Mouse (Mus musculus) midbrain, embryonic 13.5 days (tissue): ENCODE results near the gene Calr4. TPM values are rescaled to one million over a fixed set of nuclear protein-coding genes. Genes with fewer than 3 reads are reported as not detected.

Experiments used
- ATAC-seq: fragments of 200-750 bp; cut with Nextera tagmentation; 2 replicates; pipeline ENCODE4 v1.8.0; 2017; ENCODE audit warnings: mild to moderate bottlenecking, moderate TSS enrichment, moderate library complexity
- H3K27ac ChIP-seq: fragments of 300-500 bp; sonication (generic); 2 replicates; pipeline ENCODE4 v1.5.1; 2015; ENCODE audit warnings: inconsistent platforms, mild to moderate bottlenecking, moderate library complexity
- H3K27me3 ChIP-seq: fragments of 300-500 bp; sonication (generic); 2 replicates; pipeline ENCODE4 v1.6.1; 2015; ENCODE audit warnings: mild to moderate bottlenecking, inconsistent platforms
- H3K36me3 ChIP-seq: fragments of 300-500 bp; sonication (generic); 2 replicates; pipeline ENCODE4 v1.6.1; 2015; ENCODE audit warnings: mild to moderate bottlenecking, inconsistent platforms
- H3K4me1 ChIP-seq: fragments of 300-500 bp; sonication (generic); replicated peaks from 2 replicates; pipeline ENCODE4 v1.6.1; 2015; ENCODE audit warnings: inconsistent platforms
- H3K4me2 ChIP-seq: fragments of 300-500 bp; sonication (generic); replicated peaks from 2 replicates; pipeline ENCODE4 v1.6.1; 2015; ENCODE audit warnings: moderate library complexity, mild to moderate bottlenecking, inconsistent platforms
- H3K4me3 ChIP-seq: fragments of 300-500 bp; sonication (generic); replicated peaks from 2 replicates; pipeline ENCODE4 v1.5.1; 2015; ENCODE audit warnings: mild to moderate bottlenecking, inconsistent platforms
- H3K9ac ChIP-seq: fragments of 300-500 bp; sonication (generic); replicated peaks from 2 replicates; pipeline ENCODE4 v1.6.1; 2015; ENCODE audit warnings: mild to moderate bottlenecking, inconsistent platforms
- H3K9me3 ChIP-seq: fragments of 300-500 bp; sonication (generic); 2 replicates; pipeline ENCODE4 v1.6.1; 2016; ENCODE audit warnings: mild to moderate bottlenecking, inconsistent platforms
- WGBS: fragments of 180-500 bp; shearing (Covaris S2); methylation state at CpG from one replicate; pipeline ENCODE4 v1.1.7; 2015; 5-methylcytosine and 5-hydroxymethylcytosine counted together
- polyA plus RNA-seq: library from polyadenylated mRNA; unstranded; fragments of >200 nt; fragmentation: Nextera tagmentation; extraction: Ambion mirVana; gene quantifications from 2 replicates; pipeline ENCODE4 v1.2.1, GENCODE M21; 2015

Gene Calr4
- polyA plus RNA-seq, 1 experiment from 2014 or later, result 0.69 TPM

DNA sequence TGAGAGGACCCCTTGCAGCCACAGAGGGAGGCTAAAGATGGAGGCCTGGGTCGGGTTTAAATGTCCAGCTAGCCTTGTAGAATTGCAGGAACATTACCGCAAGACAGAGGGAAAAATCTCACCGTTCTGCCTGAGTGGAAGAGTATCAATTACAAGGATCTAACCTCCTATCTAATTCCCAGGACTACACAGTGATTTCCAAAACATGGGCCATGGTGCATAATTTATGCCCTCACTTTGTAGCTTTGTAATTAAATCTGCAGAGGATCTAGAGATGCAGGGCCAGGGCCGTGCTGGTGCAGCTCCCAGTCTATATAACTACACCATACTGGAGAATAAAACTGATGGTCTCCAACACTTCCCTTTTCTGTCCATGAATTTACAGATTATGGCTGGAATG, 23.4 kb upstream of the Calr4 start:
- H3K4me1 ChIP-seq, result no peaks in the 10 kb centered on the region
- no peaks in the 10 kb centered on the region for H3K9me3 ChIP-seq
- H3K27me3 ChIP-seq, result no peaks in the 10 kb centered on the region
- ATAC-seq, result no peak
- H3K4me2 ChIP-seq, result no peak overlapping the region
- no peak overlapping the region for H3K27ac ChIP-seq
- H3K4me3 ChIP-seq, result no peak overlapping the region
- no peak overlapping the region for H3K9ac ChIP-seq
- H3K36me3 ChIP-seq, result no peaks in the 10 kb centered on the region
- WGBS, result 64% methylated on average over 4 of the region's 4 CpGs

DNA sequence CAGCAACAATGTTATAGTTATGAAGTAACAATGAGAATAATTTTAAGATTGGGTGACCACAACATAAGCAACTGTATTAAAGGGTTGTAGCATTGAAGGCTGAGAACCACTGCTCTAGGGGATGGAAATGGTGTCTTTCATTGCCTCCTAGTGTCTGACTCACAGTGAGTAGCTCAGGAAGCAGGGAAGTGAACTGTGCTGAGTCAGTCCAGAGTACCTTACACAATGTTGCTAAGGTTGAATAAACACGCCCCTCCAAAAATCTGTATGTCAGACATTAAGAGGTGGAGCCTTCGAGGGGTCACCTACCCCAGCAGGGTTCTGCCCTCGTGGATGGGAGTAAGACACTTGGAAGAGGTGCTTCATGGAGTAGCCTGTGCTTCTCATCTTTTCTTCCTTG, 20.3 kb upstream of the Calr4 start:
- no peak overlapping the region for H3K27ac ChIP-seq
- H3K9ac ChIP-seq, result no peak overlapping the region
- 77% methylated on average over 3 of the region's 3 CpGs for WGBS

GRCm38 (mm10) chr4:109218008-109218407, 16.3 kb upstream of the Calr4 start:
- Histone ChIP-seq H3K27ac (no peak overlapping the region), H3K36me3 (no peaks in the 10 kb centered on the region), H3K4me1 (no peaks in the 10 kb centered on the region), H3K27me3 (no peaks in the 10 kb centered on the region), H3K4me2 (no peak overlapping the region), H3K4me3 (no peak overlapping the region), H3K9me3 (no peaks in the 10 kb centered on the region), H3K9ac (no peak overlapping the region)
- 81% methylated on average over 7 of the region's 7 CpGs for WGBS
- ATAC-seq, result no peak

More for the DNA sequence above, 20.3 kb upstream of the Calr4 start:
- Histone ChIP-seq H3K27me3 (no peaks in the 10 kb centered on the region), H3K9me3 (no peaks in the 10 kb centered on the region), H3K4me1 (no peaks in the 10 kb centered on the region), H3K36me3 (no peaks in the 10 kb centered on the region), H3K4me2 (no peak overlapping the region), H3K4me3 (no peak overlapping the region)
- ATAC-seq, result no peak

- Histone ChIP-seq H3K9ac (no peak overlapping the region), H3K4me2 (no peak overlapping the region), H3K4me3 (no peak overlapping the region), H3K27ac (no peak overlapping the region), H3K27me3 (no peaks in the 10 kb centered on the region), H3K9me3 (no peaks in the 10 kb centered on the region), H3K4me1 (peaks cover 11% of the 10 kb centered on the region), H3K36me3 (no peaks in the 10 kb centered on the region)
- 71% methylated on average over 14 of the region's 14 CpGs for WGBS
- ATAC-seq, result no peak
Measured at GRCm38 (mm10) chr4:109220441-109220940, 13.8 kb upstream of the Calr4 start.

- Histone ChIP-seq H3K27me3 (no peaks in the 10 kb centered on the region), H3K9ac (no peak overlapping the region), H3K27ac (no peak overlapping the region), H3K4me3 (no peak overlapping the region), H3K4me1 (peaks cover 18% of the 10 kb centered on the region), H3K4me2 (no peak overlapping the region), H3K36me3 (no peaks in the 10 kb centered on the region), H3K9me3 (no peaks in the 10 kb centered on the region)
- WGBS, result 90% methylated on average over 3 of the region's 3 CpGs
- no peak for ATAC-seq
Measured at GRCm38 (mm10) chr4:109222001-109222400, 12.3 kb upstream of the Calr4 start.

DNA sequence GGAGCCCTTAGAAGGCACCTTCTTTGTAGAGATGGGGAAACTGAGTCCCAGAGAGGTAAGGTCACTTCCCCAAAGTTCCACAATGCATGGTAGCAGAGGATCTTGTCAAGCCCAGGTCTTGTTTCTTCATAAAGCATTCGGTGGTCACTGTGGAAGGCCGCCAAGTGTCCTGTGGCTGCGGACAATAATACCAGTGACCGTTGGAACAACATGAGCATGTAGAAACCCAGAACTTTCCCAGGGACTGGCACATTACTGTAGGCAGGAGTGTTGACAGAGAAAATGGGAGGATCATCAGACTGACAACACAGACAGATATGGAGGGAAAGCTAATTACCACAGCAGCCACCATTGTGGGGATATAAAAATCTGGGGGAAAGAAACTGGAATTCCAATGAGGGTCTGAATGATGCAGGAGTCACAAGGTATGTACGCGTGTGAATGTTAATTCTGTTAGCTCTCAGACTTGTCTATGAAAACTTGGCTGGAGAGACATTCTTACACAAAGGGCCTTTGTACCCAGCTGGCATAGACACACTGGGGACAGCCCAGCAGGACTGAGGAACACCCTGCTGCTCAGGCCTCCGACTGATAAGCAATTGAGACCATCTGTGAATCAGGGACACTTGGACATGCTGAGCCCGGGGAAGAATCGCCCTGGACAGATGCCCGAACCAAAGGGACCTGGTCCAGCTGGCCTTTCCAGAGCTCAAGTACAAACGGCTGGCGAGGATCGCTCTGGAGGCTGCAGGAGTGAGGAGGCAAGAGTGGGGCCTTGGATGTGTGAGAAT, 9.3 kb upstream of the Calr4 start:
- Histone ChIP-seq H3K4me2 (no peak overlapping the region), H3K4me3 (no peak overlapping the region), H3K4me1 (peaks cover 18% of the 10 kb centered on the region), H3K36me3 (no peaks in the 10 kb centered on the region), H3K9me3 (no peaks in the 10 kb centered on the region), H3K27ac (peak overlapping the region; percentile 82), H3K9ac (no peak overlapping the region), H3K27me3 (no peaks in the 10 kb centered on the region)
- WGBS, result 41% methylated on average over 13 of the region's 13 CpGs
- ATAC-seq, result peak; percentile 94

DNA sequence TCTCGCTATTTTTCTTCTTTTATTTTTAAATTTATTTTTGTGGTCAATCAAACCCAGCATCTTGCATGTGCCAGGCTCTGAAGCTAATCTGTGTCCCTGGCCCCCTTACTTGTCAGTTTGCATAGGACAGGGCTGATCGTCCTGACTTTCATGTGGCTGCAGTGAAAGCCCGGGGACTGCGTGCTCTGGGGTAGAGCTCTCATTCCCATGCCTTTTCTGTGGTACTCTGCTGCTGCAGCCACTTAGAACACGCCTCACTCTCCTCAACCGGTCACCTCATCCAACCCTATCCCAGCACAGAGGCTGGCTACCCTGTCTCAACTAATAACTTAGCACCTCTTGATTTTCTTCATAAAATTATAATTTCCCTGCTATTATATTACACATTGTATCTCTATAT, 8.7 kb upstream of the Calr4 start:
- Histone ChIP-seq H3K36me3 (no peaks in the 10 kb centered on the region), H3K9me3 (no peaks in the 10 kb centered on the region), H3K9ac (no peak overlapping the region), H3K27me3 (no peaks in the 10 kb centered on the region), H3K4me3 (no peak overlapping the region), H3K27ac (peak overlapping the region; percentile 82), H3K4me2 (no peak overlapping the region), H3K4me1 (peaks cover 18% of the 10 kb centered on the region)
- WGBS, result 61% methylated on average over 6 of the region's 6 CpGs
- ATAC-seq, result peak; percentile 81

GRCm38 (mm10) chr4:109226071-109226470, 8.2 kb upstream of the Calr4 start:
- peaks cover 18% of the 10 kb centered on the region for H3K4me1 ChIP-seq
- 80% methylated on average over 5 of the region's 5 CpGs for WGBS
- peak overlapping the region; percentile 61 for H3K27ac ChIP-seq
- no peaks in the 10 kb centered on the region for H3K36me3 ChIP-seq
- no peak overlapping the region for H3K4me2 ChIP-seq
- no peaks in the 10 kb centered on the region for H3K9me3 ChIP-seq
- H3K9ac ChIP-seq, result no peak overlapping the region
- no peak for ATAC-seq
- H3K4me3 ChIP-seq, result no peak overlapping the region
- no peaks in the 10 kb centered on the region for H3K27me3 ChIP-seq

- WGBS, result 57% methylated on average over 7 of the region's 7 CpGs
- no peak for ATAC-seq
- H3K4me3 ChIP-seq, result no peak overlapping the region
- peaks cover 14% of the 10 kb centered on the region for H3K4me1 ChIP-seq
- H3K27ac ChIP-seq, result no peak overlapping the region
- H3K4me2 ChIP-seq, result no peak overlapping the region
- no peak overlapping the region for H3K9ac ChIP-seq
- no peaks in the 10 kb centered on the region for H3K36me3 ChIP-seq
- H3K27me3 ChIP-seq, result no peaks in the 10 kb centered on the region
- H3K9me3 ChIP-seq, result no peaks in the 10 kb centered on the region
Measured at GRCm38 (mm10) chr4:109229766-109230279, 4.5 kb upstream of the Calr4 start.

DNA sequence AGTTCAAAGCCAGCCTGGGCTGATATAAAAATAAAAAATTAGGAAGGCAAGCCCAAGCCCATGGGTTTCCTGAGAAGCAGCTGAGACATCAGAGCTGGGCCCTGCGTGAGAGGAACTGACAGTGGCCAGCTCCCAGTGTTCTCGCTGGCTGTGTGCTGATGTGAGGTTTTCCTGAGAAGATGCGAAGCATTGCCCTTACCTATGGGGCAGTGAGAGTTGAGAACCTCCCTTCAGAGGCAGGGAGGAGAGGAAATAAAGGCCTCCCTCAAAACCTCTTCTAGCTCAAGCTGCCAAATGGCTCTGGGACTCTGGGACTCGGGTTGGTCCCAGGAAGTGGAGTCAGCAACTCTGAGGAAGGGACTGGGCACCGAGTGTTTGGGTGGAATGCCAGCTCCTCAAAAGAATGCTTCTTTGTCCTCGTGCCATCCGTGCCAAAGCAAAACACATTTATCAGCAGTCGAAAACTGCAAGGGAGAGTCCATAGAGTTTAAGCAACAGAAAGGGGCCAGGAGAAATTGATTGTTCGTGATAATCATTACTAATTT, 593 bp downstream of the Calr4 start:
- H3K9me3 ChIP-seq, result no peaks in the 10 kb centered on the region
- 74% methylated on average over 9 of the region's 9 CpGs for WGBS
- H3K9ac ChIP-seq, result no peak overlapping the region
- H3K36me3 ChIP-seq, result no peaks in the 10 kb centered on the region
- H3K27ac ChIP-seq, result peak overlapping the region; percentile 14; the same call in 1 of the 2 replicates
- no peaks in the 10 kb centered on the region for H3K27me3 ChIP-seq
- no peak overlapping the region for H3K4me2 ChIP-seq
- no peak for ATAC-seq
- H3K4me3 ChIP-seq, result no peak overlapping the region
- peaks cover 17% of the 10 kb centered on the region for H3K4me1 ChIP-seq

- no peaks in the 10 kb centered on the region for H3K9me3 ChIP-seq
- H3K4me1 ChIP-seq, result peaks cover 17% of the 10 kb centered on the region
- H3K27ac ChIP-seq, result peak overlapping the region; percentile 61
- WGBS, result 64% methylated on average over 7 of the region's 7 CpGs
- no peaks in the 10 kb centered on the region for H3K27me3 ChIP-seq
- ATAC-seq, result peak; percentile 56; the same call in 1 of the 2 replicates
- H3K9ac ChIP-seq, result no peak overlapping the region
- no peak overlapping the region for H3K4me2 ChIP-seq
- H3K36me3 ChIP-seq, result no peaks in the 10 kb centered on the region
- no peak overlapping the region for H3K4me3 ChIP-seq
Measured at GRCm38 (mm10) chr4:109236186-109236879, 2.0 kb downstream of the Calr4 start.
